Mouse (Mus musculus) gastrocnemius, postnatal 14 days (tissue): ENCODE measurements at regions not wholly inside any gene's neighbourhood (a gene's known extent, or its start where the extent isn't known, plus 50 kb on each side); places are given as distances from the start of the nearest gene placed in this dataset.

Source experiments
- DNase-seq: peaks from one replicate; pipeline ENCODE4 v3.0.0; 2021; ENCODE audit warnings: mixed read lengths
- intact Hi-C: fragments of 180-260 bp; cut with DNase I; formaldehyde crosslinking; loops from one replicate; pipeline ENCODE4 v1.15.1; 2025; ENCODE audit warnings: low total_unique reads

DNA sequence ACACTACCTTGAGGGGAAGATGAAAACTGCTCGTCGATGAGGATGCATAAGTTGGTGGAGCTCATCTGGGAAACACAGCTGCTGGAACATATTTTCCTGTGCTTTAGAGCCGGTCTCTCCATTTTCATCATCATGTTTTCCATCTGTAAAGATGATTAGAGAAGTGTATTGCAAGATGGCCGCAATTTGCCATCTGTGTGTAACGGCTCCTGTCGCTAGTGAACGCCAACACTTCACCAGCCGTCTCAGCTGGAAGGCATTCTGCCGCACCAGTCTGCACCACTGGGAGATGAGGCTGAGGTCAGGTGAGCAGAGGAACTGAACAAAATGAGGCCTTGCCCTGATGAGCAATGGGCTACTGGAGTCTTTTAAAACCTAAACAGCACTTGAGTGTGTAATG lies 57.4 kb downstream of the Gm21962 start:
- intact Hi-C loops = no loop called here
- DNase-seq = no peak

DNA sequence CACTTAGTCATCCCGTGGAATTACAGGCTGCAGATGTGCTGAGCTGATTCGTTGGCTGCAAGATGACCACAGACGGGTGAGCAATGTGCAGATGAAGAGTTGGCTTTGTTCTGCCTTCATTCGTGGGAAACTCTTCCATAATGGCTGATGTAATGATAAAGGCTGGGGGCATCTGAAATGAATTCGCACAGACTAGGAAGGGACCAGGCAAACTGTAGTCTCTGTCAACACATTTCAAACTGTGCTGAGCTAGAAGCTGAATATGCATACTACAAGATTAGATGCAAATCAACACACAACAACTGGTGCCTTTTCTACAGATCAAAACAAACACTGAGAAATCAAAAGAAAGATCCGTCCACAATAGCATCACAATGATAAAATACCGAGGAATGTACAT lies 58.1 kb downstream of the Gm21962 start:
- no peak for DNase-seq
- intact Hi-C loops = no loop called here

DNA sequence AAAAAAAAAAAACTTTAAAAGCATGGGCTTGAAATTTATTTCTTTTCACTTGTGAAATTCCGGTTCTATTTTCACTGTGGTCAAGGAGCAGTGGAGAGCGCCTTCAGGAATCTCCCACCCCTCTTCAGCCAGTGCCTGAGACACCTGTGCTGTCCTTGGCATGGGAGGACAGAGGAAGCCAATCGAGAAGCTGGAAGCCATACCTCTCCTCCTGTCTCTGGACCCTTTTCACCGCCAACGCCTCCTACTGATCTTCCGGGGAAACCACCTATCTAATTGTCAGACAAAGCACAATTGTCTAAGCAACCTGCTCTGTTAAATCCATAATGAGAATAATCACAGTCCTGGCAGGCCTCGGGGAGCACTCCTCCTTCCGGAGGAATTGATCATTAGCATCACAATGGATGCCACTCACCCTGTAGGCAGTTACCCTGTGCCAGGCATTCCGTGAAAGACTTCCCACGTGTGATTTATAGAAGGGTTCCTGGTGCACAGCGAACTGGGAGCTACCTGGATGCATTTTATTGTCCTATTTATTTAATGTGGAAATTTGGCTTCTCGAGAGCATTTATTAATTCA lies 66.0 kb downstream of the Gm21962 start:
- no peak for DNase-seq
- intact Hi-C loops = no loop called here

DNA sequence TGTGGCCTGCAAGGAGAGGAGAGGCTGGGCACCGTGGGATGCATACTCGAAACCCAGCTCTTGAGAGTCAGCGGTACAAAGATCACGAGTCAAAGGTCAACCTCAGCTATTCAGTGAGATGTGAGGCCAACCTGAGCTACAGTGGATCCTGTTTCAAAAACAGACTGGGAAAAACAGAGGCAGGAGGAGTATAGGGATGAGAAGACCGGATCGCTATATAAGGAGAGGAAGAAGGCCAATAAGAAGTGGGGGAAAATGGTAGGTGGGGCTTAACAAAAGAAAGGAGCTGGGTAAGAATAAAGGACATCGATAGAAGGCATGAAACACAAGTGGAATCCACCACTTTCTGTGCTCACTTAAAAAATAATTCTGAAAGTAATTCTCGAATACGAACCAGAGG lies 70.2 kb downstream of the Gm21962 start:
- intact Hi-C loops = no loop called here

DNA sequence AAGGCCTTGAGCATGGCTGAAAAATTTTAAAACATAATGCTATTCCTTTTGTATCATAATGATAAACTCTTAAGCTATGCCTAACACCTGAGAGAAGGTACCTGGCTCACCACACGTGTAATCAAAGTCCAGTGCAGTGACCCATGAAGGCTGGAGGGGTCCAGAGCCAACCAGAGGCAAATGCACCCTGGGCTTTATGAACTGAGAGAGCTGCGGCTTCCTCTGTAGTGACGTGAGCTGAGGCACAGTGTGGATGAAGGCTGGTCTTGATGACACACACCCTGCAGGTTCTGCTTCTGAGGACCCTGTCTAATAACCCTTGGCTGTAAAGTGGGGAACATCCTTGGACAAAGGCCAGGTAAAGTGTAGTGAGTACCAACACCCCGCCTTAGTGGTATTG lies 70.8 kb downstream of the Gm21962 start:
- intact Hi-C loops = no loop called here
- DNase-seq = no peak

More for the DNA sequence above, 70.2 kb downstream of the Gm21962 start:
- DNase-seq = no peak

GRCm38 (mm10) chr3:137751732-137752260 lies 80.5 kb downstream of the Gm21962 start:
- intact Hi-C loops = loop anchor here (5.0 kb wide), 1 partner anchor 124 kb away; no protein-coding TSS in a partner anchor
- DNase-seq = no peak

DNA sequence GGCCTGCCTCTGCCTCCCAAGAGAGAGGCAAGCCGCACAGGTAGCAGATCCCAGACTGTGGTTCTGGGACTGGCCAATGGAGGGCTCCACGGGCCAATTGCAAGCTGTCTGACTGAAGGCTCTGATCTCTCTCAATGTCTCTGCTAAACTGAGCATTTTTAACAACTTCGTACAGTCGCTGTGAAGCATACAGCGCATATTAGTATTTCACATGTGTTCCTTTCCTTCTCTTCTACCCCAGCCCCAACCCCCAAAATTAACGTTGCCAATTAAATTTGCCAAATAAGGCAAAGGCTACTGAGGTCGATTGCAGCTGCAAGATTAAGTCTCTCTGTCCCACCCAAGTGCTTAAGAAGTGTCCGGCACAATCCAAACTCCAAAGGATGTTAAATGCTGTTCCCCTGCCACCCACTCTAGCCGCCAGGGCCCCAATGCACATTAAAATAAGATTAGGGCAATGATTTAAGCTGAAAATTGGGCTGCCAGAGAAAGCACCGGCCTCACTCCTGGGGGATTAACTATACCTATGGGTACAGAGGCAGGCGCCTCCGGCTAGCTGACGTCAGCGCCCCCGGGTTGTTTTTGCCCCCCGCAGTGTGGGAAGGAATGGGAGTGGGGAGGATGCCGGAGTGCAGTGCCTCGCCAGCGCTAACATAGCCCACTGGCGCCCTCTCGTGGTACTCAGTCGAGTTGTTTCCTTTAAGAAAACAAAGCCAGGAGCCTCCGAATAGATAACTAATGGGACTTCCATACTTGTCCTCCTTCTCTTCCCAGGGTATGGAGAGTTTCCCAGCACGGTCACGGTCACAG lies 81.3 kb downstream of the Gm21962 start:
- intact Hi-C loops = loop anchor here (5.0 kb wide), 1 partner anchor 125 kb away; no protein-coding TSS in a partner anchor
- DNase-seq = peak; percentile 85

DNA sequence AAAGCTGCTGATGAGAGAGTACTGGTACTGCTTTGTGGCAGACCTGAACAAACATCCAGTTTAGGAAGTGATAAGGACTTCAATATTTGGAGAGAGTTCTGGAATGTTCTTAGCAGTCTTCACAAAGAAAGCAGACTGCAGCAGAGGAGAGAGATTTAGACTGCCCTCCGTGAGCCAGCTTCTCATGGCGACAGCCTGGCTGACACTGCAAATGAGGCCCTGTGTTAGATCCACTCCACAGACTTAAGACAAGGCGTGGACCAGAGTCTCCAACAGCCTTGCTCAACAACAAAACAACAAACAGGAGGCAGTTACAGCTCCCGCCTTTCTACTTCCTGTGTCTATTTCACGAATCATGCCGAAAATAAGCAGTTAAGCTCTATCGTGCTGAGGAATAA lies 81.9 kb downstream of the Gm21962 start:
- intact Hi-C loops = loop anchor here (5.0 kb wide), 1 partner anchor 126 kb away; no protein-coding TSS in a partner anchor
- DNase-seq = no peak

DNA sequence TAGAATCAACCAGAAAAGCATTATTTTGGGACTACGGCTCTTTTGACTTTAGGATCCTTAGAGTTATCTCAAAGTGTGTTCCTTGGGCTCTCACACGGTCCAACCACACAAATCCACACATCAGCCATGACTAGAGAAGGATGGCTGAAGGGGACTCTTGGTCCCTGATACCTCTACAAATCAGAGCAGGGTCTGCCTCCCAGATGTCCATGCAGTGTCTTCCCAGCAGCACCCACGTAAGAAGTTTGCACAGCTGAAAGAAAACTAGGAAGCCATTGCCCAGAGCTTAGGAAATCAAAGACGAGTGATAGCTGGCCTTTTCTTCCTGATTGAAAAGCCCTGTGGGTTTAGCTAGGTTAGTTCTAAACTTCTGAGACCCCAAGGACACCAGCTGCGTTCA lies 84.1 kb downstream of the Gm21962 start:
- intact Hi-C loops = no loop called here
- no peak for DNase-seq

DNA sequence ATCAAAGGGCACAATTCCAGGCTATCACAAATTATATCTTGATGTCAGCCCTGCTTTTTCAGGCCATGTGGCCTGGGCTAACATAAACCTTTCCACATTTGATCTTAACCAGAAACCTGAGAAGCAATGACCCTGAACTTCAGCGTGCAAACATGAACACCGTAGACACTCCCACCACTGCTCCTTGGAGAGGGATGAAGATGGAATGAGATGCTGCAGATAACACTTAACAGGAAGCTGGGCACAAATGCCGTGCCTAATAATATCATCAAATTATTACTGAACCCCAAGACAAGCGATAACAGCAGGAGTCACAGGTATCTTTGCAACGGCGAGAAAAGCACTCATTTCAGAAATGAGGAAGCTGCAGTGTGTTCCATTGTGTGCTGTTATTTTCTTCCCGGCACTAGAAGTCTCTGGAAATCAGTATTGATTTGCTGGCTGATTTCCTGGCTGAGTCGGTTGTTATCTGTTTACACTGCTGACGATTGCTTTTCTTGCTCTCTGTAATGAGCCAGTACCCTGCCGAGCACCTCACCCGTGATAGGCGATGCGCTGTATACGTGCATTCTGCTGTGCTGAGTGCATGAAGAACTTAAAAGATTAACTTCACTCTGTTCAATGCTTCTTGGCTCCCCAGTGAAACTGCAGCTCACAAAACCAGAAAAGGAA lies 91.0 kb downstream of the Gm21962 start:
- DNase-seq = no peak
- intact Hi-C loops = no loop called here

DNA sequence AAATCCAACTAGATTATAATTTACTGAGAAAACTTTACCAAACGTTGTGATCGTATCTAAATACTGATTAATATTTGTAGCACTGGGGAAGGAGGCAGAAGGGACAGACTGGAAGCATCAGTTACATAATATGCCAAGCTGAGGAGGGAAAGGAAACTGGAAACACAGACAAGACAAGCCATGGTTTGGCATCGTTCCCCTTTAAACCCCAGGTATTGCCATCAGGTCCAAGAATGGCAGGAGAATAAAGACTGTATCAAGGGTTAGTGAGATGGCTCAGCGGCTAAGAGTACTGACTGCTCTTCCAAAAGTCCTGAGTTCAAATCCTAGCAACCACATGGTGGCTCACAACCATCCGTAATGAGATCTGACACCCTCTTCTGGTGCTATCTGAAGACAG lies 92.1 kb downstream of the Gm21962 start:
- intact Hi-C loops = no loop called here
- no peak for DNase-seq

- intact Hi-C loops = no loop called here
- no peak for DNase-seq
These were observed 95.7 kb upstream of the H2afz start for GRCm38 (mm10) chr3:137768627-137769026.

DNA sequence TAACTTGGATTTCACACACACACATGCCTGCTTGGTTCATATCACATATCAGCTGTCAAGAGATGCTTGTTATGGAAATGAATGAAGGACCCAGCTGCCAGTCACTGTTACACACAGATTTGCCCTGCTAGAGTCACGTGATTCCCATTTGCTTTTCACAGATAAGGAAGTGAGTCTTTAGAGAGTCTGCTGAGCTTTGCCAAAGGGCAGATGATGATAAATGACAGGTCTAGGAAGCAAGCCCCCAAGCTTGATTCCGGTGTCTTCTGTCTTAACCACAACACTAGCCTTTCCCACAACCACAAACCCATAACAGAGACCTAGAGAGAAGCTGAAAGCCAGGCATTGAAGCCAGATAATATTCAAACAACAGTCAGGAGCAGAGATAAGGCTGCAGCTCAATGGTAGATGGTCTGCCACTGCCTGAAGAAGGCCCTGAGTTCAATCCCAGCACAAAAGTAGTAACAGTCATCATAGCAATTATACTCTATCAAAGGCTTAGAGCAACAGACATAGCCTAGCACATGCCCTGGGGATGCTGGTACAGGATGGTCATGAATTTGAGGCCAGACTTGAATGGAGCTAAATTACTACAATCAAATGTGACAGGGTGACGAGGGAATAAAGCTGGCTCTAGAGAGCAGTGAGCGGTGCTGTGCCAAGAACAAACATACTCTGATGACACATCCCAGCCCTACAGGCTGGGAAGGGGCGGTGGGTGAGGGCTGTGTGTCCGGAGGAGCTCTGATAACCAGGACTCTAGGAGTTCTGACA lies 89.0 kb upstream of the H2afz start:
- intact Hi-C loops = no loop called here

DNA sequence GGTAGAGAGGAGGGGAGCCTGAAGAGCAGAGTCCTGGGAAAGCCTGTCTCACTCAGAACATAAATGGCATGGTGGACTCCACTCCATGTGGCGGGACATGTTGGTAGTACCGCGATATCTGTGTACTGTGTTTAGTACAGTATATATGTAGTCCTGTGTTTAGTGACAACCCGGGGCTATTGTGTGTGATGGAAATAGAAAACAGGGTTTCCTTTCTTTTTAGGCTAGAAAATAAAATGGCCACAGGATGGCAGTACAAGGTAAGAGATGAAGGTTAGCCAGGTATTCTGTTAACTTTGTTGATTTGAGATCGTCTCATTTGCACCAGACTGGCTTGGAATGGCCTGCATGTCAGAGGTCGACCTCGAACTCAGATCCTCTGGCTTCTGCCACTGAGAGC lies 86.2 kb upstream of the H2afz start:
- intact Hi-C loops = no loop called here
- DNase-seq = no peak

More for the DNA sequence above, 89.0 kb upstream of the H2afz start:
- no peak for DNase-seq

DNA sequence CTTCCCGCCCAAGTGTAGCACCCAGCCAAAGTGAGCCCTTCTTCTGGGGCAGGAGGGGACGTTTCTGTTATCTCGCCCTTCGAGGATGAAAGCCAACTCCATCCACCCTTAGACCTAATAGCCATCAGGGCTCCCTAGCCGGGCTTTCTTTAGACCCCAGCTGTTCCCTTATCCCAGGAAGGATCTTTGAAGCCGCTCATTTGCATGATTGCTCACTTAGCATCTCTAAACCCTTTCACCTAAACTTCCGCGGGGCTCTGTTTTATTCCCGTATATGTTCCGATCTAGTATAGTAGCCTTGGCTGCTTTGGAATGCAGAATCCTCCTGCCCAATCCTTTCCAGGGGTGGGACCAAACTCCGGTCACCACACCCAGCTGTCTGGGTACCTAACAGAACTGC lies 84.3 kb upstream of the H2afz start:
- no peak for DNase-seq
- intact Hi-C loops = loop anchor here (5.0 kb wide), 1 partner anchor 372 kb away; no protein-coding TSS in a partner anchor

GRCm38 (mm10) chr3:137782836-137783235 lies 81.5 kb upstream of the H2afz start:
- intact Hi-C loops = loop anchor here (5.0 kb wide), 1 partner anchor 369 kb away; no protein-coding TSS in a partner anchor

DNA sequence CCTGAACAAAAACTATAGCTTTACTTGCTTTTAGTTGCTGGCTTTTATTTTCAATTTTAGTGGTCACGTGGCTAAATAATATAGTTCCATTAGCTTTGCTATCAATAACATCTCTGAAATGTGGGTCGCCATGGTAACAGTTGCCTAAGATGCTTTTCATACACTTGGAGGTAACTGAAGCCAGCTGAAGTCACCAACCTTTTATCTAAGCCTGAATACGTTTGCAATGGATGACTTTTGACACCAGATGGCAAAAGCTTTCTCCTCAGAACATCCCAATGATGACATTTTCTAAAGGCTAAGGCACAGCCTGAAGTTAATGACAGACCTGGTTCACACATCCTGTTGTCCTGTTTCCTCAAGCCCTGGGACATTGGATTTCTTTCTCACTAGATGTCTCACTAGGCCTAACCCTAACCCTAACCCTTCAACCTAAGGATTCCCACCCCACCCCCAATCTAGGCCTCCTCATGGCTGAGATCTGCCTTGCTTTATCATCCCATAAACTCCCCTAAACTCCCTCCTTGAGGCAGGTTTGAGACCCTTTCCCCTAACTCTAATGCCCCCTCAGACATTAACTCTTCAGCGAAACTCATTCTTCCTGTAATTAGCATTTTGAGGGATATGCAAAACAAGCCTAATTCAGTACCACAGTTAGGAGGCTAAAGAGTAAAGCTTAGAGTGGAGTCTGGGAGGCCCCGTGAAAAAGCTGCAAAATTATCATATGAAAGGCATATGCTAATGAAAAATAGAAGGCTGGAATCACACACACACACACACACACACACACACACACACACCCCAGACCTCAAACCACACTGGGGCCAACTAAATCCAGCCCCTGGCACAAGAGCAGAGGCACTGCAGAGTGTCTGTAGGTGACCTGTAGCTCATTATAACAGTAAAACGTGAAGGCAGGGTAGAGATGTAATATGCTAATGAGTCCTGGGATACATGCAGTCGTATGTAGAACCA lies 80.1 kb upstream of the H2afz start:
- intact Hi-C loops = loop anchor here (5.0 kb wide), 1 partner anchor 368 kb away; no protein-coding TSS in a partner anchor

More at GRCm38 (mm10) chr3:137782836-137783235, 81.5 kb upstream of the H2afz start:
- DNase-seq = no peak

GRCm38 (mm10) chr3:137785224-137785623 lies 79.1 kb upstream of the H2afz start:
- DNase-seq = no peak
- intact Hi-C loops = no loop called here

More for the DNA sequence above, 80.1 kb upstream of the H2afz start:
- DNase-seq = no peak
